Mouse (Mus musculus): Measurements from ENCODE around the gene Smdt1.

DNA sequence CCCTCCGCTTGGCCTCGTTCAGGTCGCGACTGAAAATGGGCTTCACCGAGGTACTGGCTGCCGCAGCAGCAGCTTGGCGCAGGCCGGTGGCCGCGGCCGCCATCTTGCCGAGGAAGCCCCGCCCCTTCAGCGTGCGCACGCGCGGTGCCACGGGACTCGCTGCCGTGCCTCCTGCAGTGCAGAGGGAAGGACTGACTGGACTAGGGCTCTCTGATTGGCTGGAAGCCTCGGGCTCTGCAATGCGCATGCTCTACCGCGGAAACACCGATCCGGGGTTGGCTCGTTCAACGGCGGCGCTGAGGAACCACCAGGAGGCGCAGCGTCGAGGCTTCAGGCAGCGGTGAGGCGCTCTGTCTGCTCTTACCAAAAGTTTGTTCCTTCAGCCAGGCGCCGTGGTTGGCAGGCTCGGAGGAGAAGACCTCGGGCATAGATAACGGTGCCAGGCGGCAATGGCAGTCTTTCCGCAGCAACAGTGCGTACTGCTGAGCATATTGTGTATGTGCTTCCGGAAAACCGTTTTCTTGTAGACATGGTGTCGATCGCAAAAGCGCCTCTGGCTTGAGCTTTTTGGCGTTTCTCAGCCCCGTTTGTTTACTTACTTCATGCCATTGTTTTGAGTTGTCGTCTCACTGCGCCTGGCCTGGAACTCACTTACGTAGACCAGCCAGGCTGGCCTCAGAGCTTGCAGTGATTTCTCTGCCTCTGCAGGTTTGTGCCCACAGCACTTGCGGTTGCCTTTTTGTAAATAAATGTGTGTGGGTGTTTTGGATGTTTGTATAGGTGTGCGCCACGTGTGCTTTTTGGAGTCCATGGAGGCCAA is 15.6 kb downstream of the Smdt1 start, which contains the start of gene Ndufa6:
- TF ChIP-seq POLR2A (IDR thresholded peaks at IDR 0.05; ENCODE audit: low read depth, low read length) = peak; percentile 94
- TF ChIP-seq CTCF (IDR thresholded peaks at IDR 0.05; ENCODE audit: extremely low read depth, insufficient read depth, insufficient read length, insufficient replicate concordance) = peak; percentile 93
